Mouse (Mus musculus): ENCODE results near the gene Tm2d3.

Gene Tm2d3

GRCm38 (mm10) chr7:65690869-65691268 lies at the start of gene Tm2d3:
Gene Tm2d3 (plus strand): TSS chr7:65691169.
- DNase-seq = no peak

DNA sequence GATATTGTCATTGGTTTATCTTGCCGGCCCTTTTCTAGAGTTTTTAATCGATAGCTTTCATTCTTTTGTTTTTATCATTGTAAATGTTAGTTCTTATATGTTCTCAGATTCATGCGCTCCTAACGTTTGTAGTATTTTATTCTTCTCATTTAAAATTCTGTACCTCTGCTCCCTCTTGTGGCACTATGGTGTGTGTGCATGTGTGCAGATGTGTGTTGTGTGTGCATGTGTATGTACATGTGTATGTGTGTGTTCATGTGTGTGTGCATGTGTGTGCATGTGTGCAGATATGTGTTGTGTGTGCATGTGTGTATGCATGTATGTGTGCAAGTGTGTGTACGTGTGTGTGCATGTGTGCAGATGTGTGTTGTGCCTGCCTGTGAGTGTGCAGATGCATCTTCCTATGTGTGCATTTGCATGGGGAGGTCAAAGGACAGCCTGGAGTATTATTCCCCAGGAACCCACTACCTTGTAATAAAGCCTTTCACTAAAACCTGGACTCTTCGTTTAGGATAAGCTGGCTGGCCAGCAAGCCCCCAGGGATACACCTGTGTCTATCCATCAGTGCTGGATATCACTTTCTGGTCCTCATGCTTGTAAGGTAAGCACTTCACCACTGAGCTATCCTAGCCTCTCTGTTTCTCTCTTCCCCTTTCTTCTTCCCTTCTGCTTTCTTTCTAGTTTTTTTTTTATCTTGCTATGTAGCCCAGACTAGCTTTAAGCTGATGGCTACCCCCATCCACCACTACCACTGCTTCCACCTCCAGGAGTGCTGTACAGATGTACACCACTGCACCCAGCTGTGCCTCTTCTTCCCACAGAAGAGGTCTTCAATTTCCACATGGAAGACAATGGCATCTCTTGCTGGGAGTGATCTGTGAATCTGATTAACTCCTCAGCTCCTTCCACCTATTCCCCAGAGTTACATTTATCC lies 48.3 kb upstream of the Tm2d3 start:
- DNase-seq = no peak

DNA sequence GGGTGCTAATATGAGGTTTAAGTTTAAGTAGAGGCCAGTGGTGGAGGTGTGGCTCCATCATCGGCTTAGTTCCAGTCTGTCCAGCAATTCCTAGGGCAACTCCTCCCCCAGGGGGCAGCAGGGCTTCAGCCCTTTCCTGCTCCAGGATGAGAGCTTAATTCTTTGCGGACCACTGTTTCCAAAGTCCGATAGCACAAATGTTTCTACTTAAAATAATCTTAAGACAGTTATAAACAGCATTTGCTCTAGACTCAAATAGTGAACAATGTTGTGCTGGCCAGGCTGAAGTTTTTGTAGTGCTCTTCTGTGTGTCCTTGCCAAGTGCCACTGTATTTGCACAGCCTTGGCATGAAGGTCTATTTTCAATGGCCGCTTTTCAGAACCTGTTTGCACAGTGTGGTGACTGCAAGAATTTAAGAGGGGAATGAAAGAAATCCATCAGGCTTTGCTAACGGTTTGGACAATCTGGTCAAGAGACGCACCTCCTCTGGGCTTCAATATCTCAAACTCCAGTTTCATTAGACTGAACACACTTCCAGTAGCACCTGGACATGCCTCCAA lies 47.0 kb upstream of the Tm2d3 start:
- no peak for DNase-seq

DNA sequence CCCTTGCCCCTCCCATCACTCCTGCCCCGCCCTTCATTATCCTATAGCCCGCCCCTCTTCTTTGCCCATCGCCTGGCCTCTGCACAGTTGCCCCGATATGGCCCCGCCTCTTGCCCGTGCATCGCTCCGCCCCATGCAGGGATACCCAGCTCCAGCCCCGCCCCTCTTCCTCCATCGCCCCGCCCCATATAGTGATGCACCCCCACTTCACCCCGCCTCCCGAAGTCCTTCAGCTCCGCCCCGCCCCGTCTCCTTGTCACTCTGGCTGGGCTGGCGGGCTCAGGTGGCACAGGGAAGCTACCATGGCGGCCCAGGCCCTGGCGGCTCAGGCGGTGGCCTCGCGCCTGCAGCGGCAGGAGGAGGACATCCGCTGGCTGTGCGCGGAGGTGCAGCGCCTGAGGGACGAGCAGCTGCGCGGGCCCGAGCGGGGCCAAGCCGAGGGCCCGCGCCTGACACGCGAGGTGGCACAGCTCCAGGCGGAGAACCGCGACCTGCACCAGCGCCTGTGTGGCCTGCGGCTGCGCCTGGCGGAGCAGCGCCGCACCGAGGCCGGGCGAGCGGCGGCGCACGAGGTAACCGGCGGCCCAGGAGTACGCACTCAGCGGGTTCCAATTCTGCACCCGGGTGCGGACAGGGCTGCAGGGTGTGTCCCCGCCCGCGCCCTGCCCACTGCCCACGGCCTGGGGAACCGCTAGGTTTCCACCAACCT lies 46.2 kb upstream of the Tm2d3 start, which contains the start of gene Tarsl2:
Tarsl2 (plus strand) TSS at position 256 of the 709 bp plus-strand sequence.
- peak; percentile 94 for DNase-seq

GRCm38 (mm10) chr7:65645996-65646395 lies 45.0 kb upstream of the Tm2d3 start:
- no peak for DNase-seq

DNA sequence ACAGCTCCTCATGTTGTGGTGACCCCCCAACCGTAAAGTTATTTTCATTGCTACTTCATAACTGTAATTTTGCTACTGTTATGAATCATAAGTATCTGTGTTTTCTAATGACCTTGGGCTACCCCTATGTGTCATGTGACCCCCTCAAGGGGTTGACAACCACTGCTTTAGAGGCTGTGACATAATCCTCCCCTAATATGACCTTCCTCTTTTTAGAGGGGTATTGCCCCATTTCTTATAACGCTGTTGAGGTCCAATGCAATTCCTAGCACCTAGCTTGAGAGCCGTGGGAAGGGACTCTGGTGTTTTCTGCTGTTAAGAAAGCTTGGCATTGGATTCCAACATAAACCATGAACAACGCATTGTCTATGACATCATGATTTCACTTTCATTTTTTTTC lies 40.3 kb upstream of the Tm2d3 start:
- no peak for DNase-seq

GRCm38 (mm10) chr7:65657490-65658120 lies 33.4 kb upstream of the Tm2d3 start:
- DNase-seq = no peak

DNA sequence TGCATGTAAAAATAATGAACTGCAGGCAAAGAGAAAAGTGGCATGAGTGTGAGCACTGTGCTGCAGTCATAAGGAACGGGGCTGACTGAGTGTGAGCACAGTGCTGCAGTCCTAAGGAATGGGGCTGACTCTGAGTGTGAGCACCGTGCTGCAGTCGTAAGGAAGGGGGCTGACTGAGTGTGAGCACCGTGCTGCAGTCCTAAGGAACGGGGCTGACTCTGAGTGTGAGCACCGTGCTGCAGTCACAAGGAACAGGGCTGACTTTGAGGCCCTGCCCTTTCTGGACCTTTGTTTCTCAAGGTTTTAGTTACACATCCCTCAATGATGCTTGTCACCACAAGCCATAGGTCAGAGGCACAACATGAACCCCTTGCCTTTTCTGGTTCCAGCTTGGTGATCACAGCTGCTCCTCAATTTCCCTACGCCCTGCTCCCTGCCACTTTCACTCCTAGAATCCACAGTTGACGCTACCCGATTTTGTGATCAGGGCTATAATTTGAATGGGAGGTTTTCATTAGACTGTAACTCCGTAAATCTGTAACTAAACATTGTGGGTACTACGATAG lies 27.7 kb upstream of the Tm2d3 start:
- no peak for DNase-seq

GRCm38 (mm10) chr7:65663886-65664285 lies 27.1 kb upstream of the Tm2d3 start:
- DNase-seq = peak; percentile 14

DNA sequence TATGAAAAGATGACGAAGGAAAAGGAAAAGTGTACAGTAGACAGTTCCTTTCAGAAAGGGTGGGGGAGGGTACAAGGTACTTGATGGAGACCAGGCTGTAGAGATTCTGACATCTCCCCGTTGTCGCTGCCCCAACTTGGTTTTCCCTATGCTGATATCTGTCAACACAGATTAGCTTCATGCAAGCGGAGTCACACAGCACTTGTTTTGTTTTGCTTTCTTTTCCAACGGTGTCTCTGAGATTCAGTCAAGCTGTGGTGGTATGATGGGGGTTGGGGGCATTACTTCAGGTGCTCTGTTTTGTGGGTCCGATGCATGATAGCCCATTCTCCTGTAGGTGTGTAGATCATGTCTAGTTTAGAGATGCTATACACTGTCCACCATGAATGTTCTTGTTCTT lies 23.5 kb upstream of the Tm2d3 start:
- DNase-seq = no peak

- DNase-seq = no peak
Measured at GRCm38 (mm10) chr7:65678050-65678449, 12.9 kb upstream of the Tm2d3 start.

GRCm38 (mm10) chr7:65678900-65679595 lies 11.9 kb upstream of the Tm2d3 start:
- DNase-seq = no peak

- DNase-seq = no peak
Measured at GRCm38 (mm10) chr7:65681166-65681565, 9.8 kb upstream of the Tm2d3 start.

DNA sequence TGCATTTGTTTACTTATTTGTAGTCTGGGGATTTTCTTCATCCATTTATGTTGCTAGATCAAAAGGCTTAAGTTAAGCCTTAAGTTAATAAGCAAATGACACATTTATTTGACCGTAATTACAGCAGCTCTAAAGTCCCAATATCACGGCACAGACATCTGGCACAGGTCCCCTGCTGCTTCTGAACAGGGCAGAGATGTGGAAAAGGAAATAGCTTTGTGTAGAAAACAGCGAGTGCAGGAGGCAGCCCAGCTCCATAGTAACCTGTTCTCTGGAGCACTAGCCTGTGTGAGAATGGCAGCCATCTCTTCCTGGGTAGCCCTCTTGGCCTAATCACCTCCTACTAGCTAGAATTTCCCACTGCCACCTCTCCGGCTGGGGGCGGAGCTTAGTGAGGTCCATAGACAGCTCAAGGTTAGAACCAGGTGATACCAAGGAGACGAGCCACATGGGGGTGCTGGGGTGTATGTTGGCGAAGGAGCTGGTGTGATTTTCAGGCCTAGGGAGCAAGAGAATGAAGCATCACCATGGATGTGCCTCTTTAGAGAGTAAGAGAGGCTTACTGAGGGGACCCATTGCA lies 6.6 kb upstream of the Tm2d3 start:
- no peak for DNase-seq

- DNase-seq = no peak
Measured at GRCm38 (mm10) chr7:65686664-65687063, 4.3 kb upstream of the Tm2d3 start.

DNA sequence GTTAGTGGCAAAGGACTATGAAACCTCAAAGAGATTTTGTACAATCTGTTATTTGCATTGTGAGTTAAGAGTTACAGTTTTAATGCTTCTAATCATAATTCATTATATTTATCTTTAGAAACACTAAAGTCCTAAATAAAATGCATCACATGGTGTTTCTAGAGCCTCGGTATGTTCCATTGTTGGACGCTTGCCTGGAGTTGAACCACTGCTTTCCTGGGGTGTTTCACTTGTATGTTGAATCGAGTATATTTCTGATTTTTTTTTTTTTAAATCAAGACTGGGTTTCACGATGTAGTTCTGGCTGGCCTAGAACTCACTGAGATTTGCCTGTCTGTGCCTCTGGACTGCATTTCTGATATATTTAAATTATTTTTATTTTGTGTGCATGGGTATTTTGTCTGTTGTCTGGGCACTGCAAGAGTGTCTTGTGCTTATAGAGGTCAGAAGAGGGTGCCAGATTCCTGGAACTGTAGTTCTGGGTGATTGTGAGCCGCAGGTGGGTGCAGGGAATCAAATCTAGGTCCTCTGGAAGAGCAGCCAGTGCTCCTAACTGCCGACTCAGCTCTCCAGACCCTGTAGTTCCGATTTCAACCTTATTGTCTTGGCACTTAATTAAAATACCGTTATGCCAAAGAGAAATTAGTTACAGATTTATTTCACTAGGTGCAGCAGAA lies 1.1 kb downstream of the Tm2d3 start:
- DNase-seq = no peak

GRCm38 (mm10) chr7:65692883-65693282 lies 1.9 kb downstream of the Tm2d3 start:
- DNase-seq = peak; percentile 85

DNA sequence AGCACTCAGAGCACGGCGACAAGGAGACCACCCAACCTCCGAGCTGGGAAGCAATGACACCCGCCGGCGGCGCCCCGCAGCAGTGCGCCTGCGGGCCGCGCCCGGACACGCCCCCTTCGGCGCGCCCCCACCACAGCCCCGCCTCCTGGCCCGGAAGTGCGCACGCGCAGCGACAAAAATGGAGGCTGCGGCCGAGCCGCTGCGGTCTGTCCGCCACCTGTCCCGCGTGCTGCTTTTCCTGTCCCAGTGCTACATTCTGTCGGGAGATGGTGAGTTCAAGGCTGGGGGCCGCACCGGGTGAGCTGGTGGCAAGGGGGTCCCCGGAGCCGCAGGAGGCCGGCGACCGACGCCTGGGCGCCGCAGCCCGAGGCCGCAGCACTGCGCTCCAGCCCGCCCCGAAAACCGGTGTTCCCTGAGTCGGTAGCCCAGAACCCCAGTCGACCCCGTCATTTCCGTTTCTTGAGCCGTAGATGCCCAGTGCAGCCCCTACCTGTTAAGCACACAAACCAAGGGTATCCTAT lies 2.4 kb downstream of the Tm2d3 start:
- peak; percentile 74 for DNase-seq

GRCm38 (mm10) chr7:65696450-65696849 lies 5.5 kb downstream of the Tm2d3 start:
- DNase-seq = no peak

DNA sequence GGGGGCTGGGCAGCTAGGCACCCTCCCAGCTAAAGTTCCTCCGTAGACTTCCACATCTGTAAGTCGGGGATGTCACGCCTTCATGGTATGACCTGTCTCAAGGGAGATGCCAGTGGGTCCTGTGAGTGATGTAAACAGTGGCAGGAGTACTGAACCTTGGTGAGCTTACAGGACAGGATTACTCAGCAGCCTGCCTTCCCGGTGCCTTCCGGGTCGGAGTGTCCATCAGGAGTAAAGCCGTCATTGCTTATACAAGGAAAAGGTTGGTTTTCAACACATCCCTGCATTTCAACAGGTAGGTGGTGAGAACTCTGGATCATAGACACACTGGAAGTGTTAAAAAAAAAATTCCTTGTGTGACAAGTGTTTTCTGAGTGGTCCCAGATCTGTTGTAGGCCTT lies 11.1 kb downstream of the Tm2d3 start:
- no peak for DNase-seq

- peak; percentile 49 for DNase-seq
Measured at GRCm38 (mm10) chr7:65704818-65705242, 13.9 kb downstream of the Tm2d3 start.
